Mouse (Mus musculus): ENCODE data around the gene Vps29.

DNA sequence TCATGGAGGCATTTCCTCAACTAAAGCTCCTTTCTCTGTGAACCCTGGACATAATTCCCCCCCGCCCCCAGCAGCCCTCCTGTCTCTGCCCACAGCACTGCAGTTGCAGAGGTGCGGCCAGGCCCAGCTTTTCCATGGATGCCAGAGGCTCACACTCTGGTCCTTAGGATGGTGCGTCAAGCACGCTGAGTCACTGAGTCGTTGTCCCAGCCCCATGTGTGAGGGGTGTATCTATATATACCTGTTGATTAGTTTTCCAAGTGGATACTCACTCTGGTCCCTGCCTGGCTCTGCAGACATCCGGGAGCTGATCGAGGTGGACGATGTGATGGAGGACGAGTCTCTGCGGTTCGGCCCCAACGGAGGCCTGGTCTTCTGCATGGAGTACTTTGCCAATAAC, 24.0 kb downstream of the Vps29 start:
- TF ChIP-seq CTCF (IDR thresholded peaks at IDR 0.05; ENCODE audit: low read depth): no peak
- TF ChIP-seq EP300 (IDR thresholded peaks at IDR 0.05; ENCODE audit: low read depth): no peak
